Mouse (Mus musculus): ENCODE results near the gene Emsy. TPM values are rescaled to one million over a fixed set of nuclear protein-coding genes. Genes with fewer than 3 reads are reported as not detected.
A peak's percentile ranks its signal among the peaks of the same experiment; 100 is the strongest.

Emsy gene
- total and polyA plus RNA-seq, 2 experiments from 2014 or later: 25.8 to 43.0 TPM

GRCm38 (mm10) chr7:98574271-98574670, 82.3 kb downstream of the Emsy start:
- Histone ChIP-seq H3K4me3 (ENCODE audit: low read depth, low read length) (no peak overlapping the region), H3K4me1 (ENCODE audit: insufficient read depth, low read length) (no peaks in the 10 kb centered on the region), H3K27me3 (ENCODE audit: insufficient read depth, low read length) (no peaks in the 10 kb centered on the region), H3K4me2 (ENCODE audit: low read depth, low read length, poor library complexity, severe bottlenecking) (no peak overlapping the region), H3K9ac (replicated peaks; ENCODE audit: low read length, poor library complexity, severe bottlenecking) (no peak overlapping the region), H3K9me3 (ENCODE audit: low read length) (no peaks in the 10 kb centered on the region), H3K27ac (ENCODE audit: low read depth, low read length) (no peak overlapping the region), H3K36me3 (ENCODE audit: insufficient read depth, low read length) (no peaks in the 10 kb centered on the region)
- ATAC-seq (ENCODE audit: low FRiP score) (no peak), DNase-seq (ENCODE audit: low spot score) (no peak)
- 94% methylated on average over 7 of the region's 7 CpGs for WGBS
- no peak for TF ChIP-seq CTCF (IDR thresholded peaks at IDR 0.05)

- ATAC-seq (ENCODE audit: low FRiP score): no peak
- H3K9me3 ChIP-seq (ENCODE audit: low read length): no peaks in the 10 kb centered on the region
- no peak overlapping the region for H3K4me2 ChIP-seq (ENCODE audit: low read depth, low read length, poor library complexity, severe bottlenecking)
- H3K27me3 ChIP-seq (ENCODE audit: insufficient read depth, low read length): no peaks in the 10 kb centered on the region
- H3K9ac ChIP-seq (replicated peaks; ENCODE audit: low read length, poor library complexity, severe bottlenecking): no peak overlapping the region
- no peak for TF ChIP-seq CTCF (IDR thresholded peaks at IDR 0.05)
- no peak overlapping the region for H3K27ac ChIP-seq (ENCODE audit: low read depth, low read length)
- peak; percentile 22 for DNase-seq (ENCODE audit: low spot score)
- no peaks in the 10 kb centered on the region for H3K4me1 ChIP-seq (ENCODE audit: insufficient read depth, low read length)
- WGBS: 63% methylated on average over 10 of the region's 10 CpGs
- no peak overlapping the region for H3K4me3 ChIP-seq (ENCODE audit: low read depth, low read length)
- no peaks in the 10 kb centered on the region for H3K36me3 ChIP-seq (ENCODE audit: insufficient read depth, low read length)
Observed at GRCm38 (mm10) chr7:98573231-98573781, 83.3 kb downstream of the Emsy start.

GRCm38 (mm10) chr7:98572223-98572868, 84.2 kb downstream of the Emsy start:
- Histone ChIP-seq H3K4me1 (ENCODE audit: insufficient read depth, low read length) (no peaks in the 10 kb centered on the region), H3K4me2 (ENCODE audit: low read depth, low read length, poor library complexity, severe bottlenecking) (no peak overlapping the region), H3K4me3 (ENCODE audit: low read depth, low read length) (no peak overlapping the region), H3K36me3 (ENCODE audit: insufficient read depth, low read length) (no peaks in the 10 kb centered on the region), H3K27me3 (ENCODE audit: insufficient read depth, low read length) (no peaks in the 10 kb centered on the region), H3K9ac (replicated peaks; ENCODE audit: low read length, poor library complexity, severe bottlenecking) (no peak overlapping the region), H3K27ac (ENCODE audit: low read depth, low read length) (no peak overlapping the region), H3K9me3 (ENCODE audit: low read length) (no peaks in the 10 kb centered on the region)
- no peak for DNase-seq (ENCODE audit: low spot score)
- no peak for TF ChIP-seq CTCF (IDR thresholded peaks at IDR 0.05)
- ATAC-seq (ENCODE audit: low FRiP score): no peak
- 43% methylated on average over 10 of the region's 10 CpGs for WGBS

GRCm38 (mm10) chr7:98570824-98571505, 85.6 kb downstream of the Emsy start:
- H3K27me3 ChIP-seq (ENCODE audit: insufficient read depth, low read length): no peaks in the 10 kb centered on the region
- ATAC-seq (ENCODE audit: low FRiP score) (no peak), DNase-seq (ENCODE audit: low spot score) (no peak)
- no peak overlapping the region for H3K9ac ChIP-seq (replicated peaks; ENCODE audit: low read length, poor library complexity, severe bottlenecking)
- 83% methylated on average over 8 of the region's 8 CpGs for WGBS
- no peaks in the 10 kb centered on the region for H3K36me3 ChIP-seq (ENCODE audit: insufficient read depth, low read length)
- no peak overlapping the region for H3K27ac ChIP-seq (ENCODE audit: low read depth, low read length)
- no peaks in the 10 kb centered on the region for H3K4me1 ChIP-seq (ENCODE audit: insufficient read depth, low read length)
- no peak overlapping the region for H3K4me3 ChIP-seq (ENCODE audit: low read depth, low read length)
- H3K4me2 ChIP-seq (ENCODE audit: low read depth, low read length, poor library complexity, severe bottlenecking): no peak overlapping the region
- no peak for TF ChIP-seq CTCF (IDR thresholded peaks at IDR 0.05)
- no peaks in the 10 kb centered on the region for H3K9me3 ChIP-seq (ENCODE audit: low read length)

- no peak for TF ChIP-seq CTCF (IDR thresholded peaks at IDR 0.05)
- Histone ChIP-seq H3K9me3 (ENCODE audit: low read length) (no peaks in the 10 kb centered on the region), H3K36me3 (ENCODE audit: insufficient read depth, low read length) (no peaks in the 10 kb centered on the region), H3K4me2 (ENCODE audit: low read depth, low read length, poor library complexity, severe bottlenecking) (no peak overlapping the region), H3K9ac (replicated peaks; ENCODE audit: low read length, poor library complexity, severe bottlenecking) (no peak overlapping the region), H3K4me1 (ENCODE audit: insufficient read depth, low read length) (no peaks in the 10 kb centered on the region), H3K27ac (ENCODE audit: low read depth, low read length) (no peak overlapping the region), H3K4me3 (ENCODE audit: low read depth, low read length) (no peak overlapping the region), H3K27me3 (ENCODE audit: insufficient read depth, low read length) (no peaks in the 10 kb centered on the region)
- no peak for ATAC-seq (ENCODE audit: low FRiP score)
- WGBS: 54% methylated on average over 5 of the region's 5 CpGs
- DNase-seq (ENCODE audit: low spot score): no peak
Observed at GRCm38 (mm10) chr7:98567056-98567455, 89.5 kb downstream of the Emsy start.
